Mouse (Mus musculus) embryonic facial prominence, embryonic 10.5 days (tissue): ENCODE results near the gene Mbtps1. TPM values are rescaled to one million over a fixed set of nuclear protein-coding genes. Genes with fewer than 3 reads are reported as not detected.

Experiments
- DNase-seq: peaks from one replicate; pipeline ENCODE4 v3.0.0-alpha.2; 2017; ENCODE audit warnings: low spot score
- H3K27ac ChIP-seq: fragments of 300-500 bp; sonication (generic); replicated peaks from 2 replicates; pipeline ENCODE4 v1.5.1; 2016; ENCODE audit warnings: mild to moderate bottlenecking
- H3K27me3 ChIP-seq: fragments of 300-500 bp; sonication (generic); replicated peaks from 2 replicates; pipeline ENCODE4 v1.6.1; 2016; ENCODE audit warnings: low read depth, mild to moderate bottlenecking; ENCODE audit not compliant: poor library complexity, severe bottlenecking
- H3K36me3 ChIP-seq: fragments of 300-500 bp; sonication (generic); replicated peaks from 2 replicates; pipeline ENCODE4 v1.6.1; 2016; ENCODE audit warnings: mild to moderate bottlenecking, moderate library complexity
- H3K4me1 ChIP-seq: fragments of 300-500 bp; sonication (generic); 2 replicates; pipeline ENCODE4 v1.6.1; 2016
- H3K4me3 ChIP-seq: fragments of 300-500 bp; sonication (generic); 2 replicates; pipeline ENCODE4 v1.5.1; 2016; ENCODE audit warnings: mild to moderate bottlenecking, moderate library complexity
- H3K9me3 ChIP-seq: fragments of 300-500 bp; sonication (generic); 2 replicates; pipeline ENCODE4 v1.6.1; 2016; ENCODE audit warnings: mild to moderate bottlenecking
- WGBS: fragments of 180-500 bp; shearing (Covaris S2); methylation state at CpG from one replicate; pipeline ENCODE4 v1.1.7; 2016; 5-methylcytosine and 5-hydroxymethylcytosine counted together
- polyA plus RNA-seq: library from polyadenylated mRNA; unstranded; fragments of >200 nt; fragmentation: Nextera tagmentation; extraction: Ambion mirVana; gene quantifications from 2 replicates; pipeline ENCODE4 v1.2.1, GENCODE M21; 2016

Gene Mbtps1
- polyA plus RNA-seq, 1 experiment from 2014 or later = 120 TPM

GRCm38 (mm10) chr8:119484145-119484896 is 74.2 kb downstream of the Mbtps1 start:
- Histone ChIP-seq H3K9me3 (no peaks in the 10 kb centered on the region), H3K4me1 (no peaks in the 10 kb centered on the region), H3K4me3 (no peak overlapping the region), H3K27me3 (peaks cover 4% of the 10 kb centered on the region; the same call in 1 of the 2 replicates), H3K36me3 (no peaks in the 10 kb centered on the region), H3K27ac (no peak overlapping the region)
- WGBS = 84% methylated on average over 11 of the region's 11 CpGs
- DNase-seq = peak; percentile 47

DNA sequence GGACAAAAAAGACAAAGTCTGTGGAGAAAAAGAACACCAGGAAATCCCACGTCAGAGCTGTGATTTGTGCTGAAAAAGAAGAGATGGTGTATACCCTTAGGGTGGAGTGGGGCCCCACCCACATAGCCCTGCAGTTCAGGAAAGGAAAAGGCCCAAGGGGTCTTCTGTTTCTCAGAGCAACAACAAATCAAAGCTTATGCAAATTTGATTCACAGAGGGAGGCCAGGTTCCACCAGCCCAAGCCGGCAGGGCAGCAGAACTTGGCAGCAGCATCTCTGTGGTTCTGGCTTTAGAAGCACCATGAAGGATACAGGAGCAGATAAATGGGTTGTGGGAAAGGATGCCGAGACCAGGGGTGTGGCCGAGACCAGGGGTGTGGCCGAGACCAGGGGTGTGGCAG is 79.9 kb downstream of the Mbtps1 start:
- whole genome bisulfite sequencing = 26% methylated on average over 5 of the region's 5 CpGs
- Histone ChIP-seq H3K4me3 (no peak overlapping the region), H3K27ac (no peak overlapping the region), H3K4me1 (0 out of 2 replicates have a peak, but pooled peaks cover 3% of the 10 kb centered on the region), H3K36me3 (no peaks in the 10 kb centered on the region), H3K27me3 (0 out of 2 replicates have a peak, but pooled peaks cover 5% of the 10 kb centered on the region), H3K9me3 (no peaks in the 10 kb centered on the region)
- DNase-seq = no peak

DNA sequence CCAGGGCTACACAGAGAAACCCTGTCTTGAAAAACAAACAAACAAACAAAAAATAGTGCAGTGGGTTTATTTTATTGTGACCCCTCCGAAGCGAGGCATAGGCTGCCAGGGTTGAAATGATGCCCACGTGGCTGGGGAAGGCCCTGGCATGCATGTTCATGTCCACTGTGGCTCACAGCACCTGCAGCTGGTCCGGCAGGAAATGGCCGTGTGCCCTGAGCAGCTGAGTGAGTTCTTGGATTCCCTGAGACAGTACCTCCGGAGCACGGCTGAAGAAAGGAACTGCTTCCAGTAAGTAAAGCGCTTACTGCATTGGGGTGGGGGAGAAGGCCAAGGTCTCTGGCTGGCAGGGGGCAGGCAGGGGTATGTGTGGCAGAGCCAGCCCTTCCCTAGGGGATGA is 90.4 kb downstream of the Mbtps1 start:
- Histone ChIP-seq H3K4me3 (no peak overlapping the region), H3K27ac (no peak overlapping the region), H3K4me1 (peaks cover 30% of the 10 kb centered on the region), H3K9me3 (no peaks in the 10 kb centered on the region), H3K36me3 (no peaks in the 10 kb centered on the region), H3K27me3 (peaks cover 42% of the 10 kb centered on the region)
- WGBS = 92% methylated on average over 8 of the region's 8 CpGs
- no peak for DNase-seq

DNA sequence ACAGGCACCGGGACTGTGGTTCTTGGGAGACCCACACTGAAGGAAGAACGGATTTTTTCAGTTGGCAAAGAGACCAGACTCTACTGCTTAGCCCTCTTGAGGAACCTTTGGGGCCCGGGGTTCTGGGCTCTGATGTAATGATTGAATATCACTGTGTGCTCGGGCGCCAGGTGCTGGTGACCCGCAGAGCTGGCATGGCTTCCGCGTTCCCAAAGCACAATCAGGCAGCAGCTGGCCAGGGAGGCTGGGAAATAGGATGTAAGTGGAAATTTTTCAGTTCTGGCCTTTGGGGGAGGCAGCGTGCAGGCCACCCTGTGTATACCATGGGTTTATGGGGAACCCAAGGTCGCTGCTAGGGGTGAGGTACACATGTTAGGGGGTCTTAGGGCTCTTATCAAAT is 91.7 kb downstream of the Mbtps1 start:
- Histone ChIP-seq H3K27me3 (peaks cover 42% of the 10 kb centered on the region), H3K27ac (no peak overlapping the region), H3K36me3 (no peaks in the 10 kb centered on the region), H3K4me1 (peaks cover 30% of the 10 kb centered on the region), H3K9me3 (no peaks in the 10 kb centered on the region), H3K4me3 (no peak overlapping the region)
- DNase-seq = no peak
- 76% methylated on average over 10 of the region's 10 CpGs for WGBS

DNA sequence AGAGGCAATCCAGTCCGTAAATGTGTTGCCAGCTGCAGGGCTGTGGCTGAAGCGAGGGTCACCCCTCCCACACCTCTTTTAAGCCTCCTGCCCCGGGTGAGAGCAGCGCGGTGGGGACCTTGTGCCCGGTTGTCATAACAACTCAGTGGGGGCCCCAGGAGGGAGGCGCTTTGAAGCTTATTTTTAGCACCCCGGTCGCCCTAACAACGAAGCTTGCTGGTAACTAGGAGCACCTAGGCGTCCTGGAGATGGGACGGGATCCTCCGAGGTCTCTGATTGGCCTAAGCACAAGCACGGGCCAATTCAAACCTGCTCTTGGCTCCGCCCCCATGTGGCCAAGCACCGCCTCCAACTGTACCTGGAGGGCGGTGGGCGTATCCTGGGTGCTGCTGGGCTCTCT is 92.4 kb downstream of the Mbtps1 start:
- Histone ChIP-seq H3K27ac (0 out of 2 replicates have a peak overlapping the region, but pooled peaks have one; percentile 20), H3K27me3 (peaks cover 42% of the 10 kb centered on the region)
- DNase-seq = peak; percentile 62

DNA sequence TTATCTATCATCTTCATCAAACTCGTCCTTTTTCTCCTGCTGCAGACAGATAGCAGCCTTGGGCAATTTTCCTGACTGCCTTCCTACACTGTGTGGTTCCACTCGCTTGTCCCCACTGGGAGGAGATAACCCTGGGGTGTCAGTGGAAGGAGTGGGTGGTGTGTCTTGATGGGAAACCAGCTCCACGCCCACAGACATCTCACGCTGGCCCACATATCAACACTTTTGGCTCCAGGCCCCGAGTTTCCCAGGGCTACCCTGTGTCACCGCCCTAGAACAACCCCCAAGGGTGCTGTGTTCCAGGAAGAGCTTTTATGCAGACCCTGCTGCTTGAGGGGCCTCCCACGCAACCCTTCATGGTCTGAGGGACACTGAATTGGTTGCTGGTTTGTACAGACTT is 94.8 kb downstream of the Mbtps1 start:
- 67% methylated on average over 7 of the region's 7 CpGs for WGBS
- Histone ChIP-seq H3K9me3 (no peaks in the 10 kb centered on the region), H3K4me1 (peaks cover 34% of the 10 kb centered on the region), H3K27me3 (peaks cover 42% of the 10 kb centered on the region), H3K36me3 (no peaks in the 10 kb centered on the region), H3K27ac (no peak overlapping the region), H3K4me3 (no peak overlapping the region)
- DNase-seq = no peak

More for the DNA sequence above, 92.4 kb downstream of the Mbtps1 start:
- Histone ChIP-seq H3K4me3 (peak overlapping the region; percentile 44), H3K36me3 (no peaks in the 10 kb centered on the region), H3K4me1 (peaks cover 30% of the 10 kb centered on the region), H3K9me3 (no peaks in the 10 kb centered on the region)
- 2% methylated on average over 18 of the region's 18 CpGs for whole genome bisulfite sequencing

DNA sequence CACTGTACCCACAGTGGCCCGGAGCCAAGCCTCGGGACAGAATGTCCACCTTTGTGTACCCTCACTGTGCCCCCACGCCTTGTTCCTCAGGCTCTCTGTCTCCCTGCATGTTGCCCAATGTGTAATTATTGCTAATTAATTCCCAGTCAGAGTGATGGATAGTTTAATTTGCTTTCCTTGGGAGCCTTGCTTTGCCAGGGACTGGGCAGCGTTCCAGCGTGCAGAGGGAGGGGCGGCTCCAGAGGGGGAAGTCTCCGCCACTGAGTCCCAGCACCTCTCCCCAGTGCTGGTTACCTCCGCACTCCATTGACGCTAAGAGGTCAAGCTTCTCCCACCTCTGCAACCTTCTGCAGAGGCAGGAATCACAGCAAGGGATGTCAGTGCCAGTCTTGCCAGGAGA is 97.2 kb downstream of the Mbtps1 start:
- no peak for DNase-seq
- H3K9me3 ChIP-seq = no peaks in the 10 kb centered on the region
- H3K4me3 ChIP-seq = no peak overlapping the region
- WGBS = 83% methylated on average over 9 of the region's 9 CpGs
- peaks cover 29% of the 10 kb centered on the region for H3K27me3 ChIP-seq
- H3K4me1 ChIP-seq = peaks cover 29% of the 10 kb centered on the region
- no peak overlapping the region for H3K27ac ChIP-seq
- H3K36me3 ChIP-seq = no peaks in the 10 kb centered on the region

GRCm38 (mm10) chr8:119459724-119460123 is 98.8 kb downstream of the Mbtps1 start:
- Histone ChIP-seq H3K9me3 (no peaks in the 10 kb centered on the region), H3K36me3 (no peaks in the 10 kb centered on the region), H3K27ac (no peak overlapping the region), H3K4me3 (no peak overlapping the region), H3K27me3 (peaks cover 13% of the 10 kb centered on the region), H3K4me1 (peaks cover 16% of the 10 kb centered on the region)
- no peak for DNase-seq
- WGBS = 72% methylated on average over 16 of the region's 16 CpGs

Other genes with a start within 250 kb of the Mbtps1 start
- 238 and 249 TPM in 2 replicates for gene Hsbp1, start 214.2 kb downstream of the Mbtps1 start, polyA plus RNA-seq
- 7.3 and 7.6 TPM in 2 replicates for gene Mlycd, start 163.9 kb downstream of the Mbtps1 start, polyA plus RNA-seq
- 0.43 and 0.47 TPM in 2 replicates for gene Osgin1, start 124.6 kb downstream of the Mbtps1 start, polyA plus RNA-seq
- gene Necab2, start 112.0 kb downstream of the Mbtps1 start, polyA plus RNA-seq = 8.8 and 9.4 TPM in 2 replicates
- gene Slc38a8, start 57.0 kb downstream of the Mbtps1 start, polyA plus RNA-seq = 1.9 and 2.1 TPM in 2 replicates
- gene Hsdl1, start 16.4 kb upstream of the Mbtps1 start, polyA plus RNA-seq = 42.0 and 43.5 TPM in 2 replicates
- gene Dnaaf1, start 16.5 kb upstream of the Mbtps1 start, polyA plus RNA-seq = 0.11 and 0.15 TPM in 2 replicates
- gene Taf1c, start 46.5 kb upstream of the Mbtps1 start, polyA plus RNA-seq = 15.7 and 17.8 TPM in 2 replicates
- 0.27 TPM in 1 of 2 replicates, not detected in the other for gene Adad2, start 54.0 kb upstream of the Mbtps1 start, polyA plus RNA-seq
- gene Kcng4, start 76.9 kb upstream of the Mbtps1 start, polyA plus RNA-seq = 0.22 and 0.47 TPM in 2 replicates
- gene Wfdc1, start 107.6 kb upstream of the Mbtps1 start, polyA plus RNA-seq = 3.8 and 4.5 TPM in 2 replicates
- gene Atp2c2, start 141.3 kb upstream of the Mbtps1 start, polyA plus RNA-seq = 3.8 and 4.1 TPM in 2 replicates
- 12.8 and 14.5 TPM in 2 replicates for gene Tldc1, start 219.7 kb upstream of the Mbtps1 start, polyA plus RNA-seq